Mouse (Mus musculus) liver, postnatal 0 days (tissue): Measurements from ENCODE around the gene Mrps6. TPM values are rescaled to one million over a fixed set of nuclear protein-coding genes. Genes with fewer than 3 reads are reported as not detected.

Experiments used
- ATAC-seq: fragments of 200-750 bp; cut with Nextera tagmentation; 2 replicates; pipeline ENCODE4 v1.8.0; 2017; ENCODE audit warnings: mild to moderate bottlenecking, moderate library complexity
- DNase-seq: peaks from one replicate; pipeline ENCODE4 v3.0.0-alpha.2; 2016
- H3K27ac ChIP-seq: fragments of 300-500 bp; sonication (generic); 2 replicates; pipeline ENCODE4 v1.5.1; 2014; ENCODE audit warnings: antibody characterized with exemption, moderate library complexity, mild to moderate bottlenecking, low read depth
- H3K27me3 ChIP-seq: fragments of 300-500 bp; sonication (generic); 2 replicates; pipeline ENCODE4 v1.6.1; 2014; ENCODE audit warnings: low read length, control low read depth, mixed read lengths; ENCODE audit not compliant: insufficient read depth
- H3K36me3 ChIP-seq: fragments of 300-500 bp; sonication (generic); replicated peaks from 2 replicates; pipeline ENCODE4 v1.6.1; 2014; ENCODE audit warnings: mild to moderate bottlenecking, control low read depth, low read length, moderate library complexity, mixed read lengths; ENCODE audit not compliant: insufficient read depth
- H3K4me1 ChIP-seq: fragments of 300-500 bp; sonication (generic); 2 replicates; pipeline ENCODE4 v1.6.1; 2014; ENCODE audit warnings: antibody characterized with exemption, mild to moderate bottlenecking, control low read depth; ENCODE audit not compliant: insufficient read depth
- H3K4me2 ChIP-seq: fragments of 300-500 bp; sonication (generic); 2 replicates; pipeline ENCODE4 v1.6.1; 2014; ENCODE audit warnings: low read depth, mild to moderate bottlenecking, low read length, moderate library complexity, mixed read lengths
- H3K4me3 ChIP-seq: fragments of 300-500 bp; sonication (generic); 2 replicates; pipeline ENCODE4 v1.5.1; 2014; ENCODE audit warnings: low read depth, low read length
- H3K9ac ChIP-seq: fragments of 300-500 bp; sonication (generic); replicated peaks from 2 replicates; pipeline ENCODE4 v1.6.1; 2014; ENCODE audit warnings: mild to moderate bottlenecking, moderate library complexity
- H3K9me3 ChIP-seq: fragments of 300-500 bp; sonication (generic); 2 replicates; pipeline ENCODE4 v1.6.1; 2016; ENCODE audit warnings: mild to moderate bottlenecking, control low read depth, low read length, mixed read lengths
- CTCF ChIP-seq: sonication (generic); IDR thresholded peaks from 2 replicates; pipeline ENCODE4 v1.5.1; 2016; ENCODE audit warnings: antibody characterized with exemption, low read depth
- EP300 ChIP-seq: IDR thresholded peaks from 2 replicates; pipeline ENCODE4 v1.6.1; 2016; ENCODE audit warnings: antibody characterized with exemption, low read depth, mild to moderate bottlenecking
- WGBS: fragments of 180-500 bp; shearing (Covaris S2); extraction: QIAGEN DNeasy Blood & Tissue Kit; methylation state at CpG from one replicate; pipeline ENCODE4 v1.1.7; 2014; ENCODE audit not compliant: insufficient replicate concordance; 5-methylcytosine and 5-hydroxymethylcytosine counted together
- polyA plus RNA-seq: library from polyadenylated mRNA; unstranded; fragments of >200 nt; fragmentation: Nextera tagmentation; extraction: Ambion mirVana; gene quantifications from 2 replicates; pipeline ENCODE4 v1.2.1, GENCODE M21; 2015

Gene Mrps6
- polyA plus RNA-seq, 1 experiment from 2014 or later = 41.4 TPM

DNA sequence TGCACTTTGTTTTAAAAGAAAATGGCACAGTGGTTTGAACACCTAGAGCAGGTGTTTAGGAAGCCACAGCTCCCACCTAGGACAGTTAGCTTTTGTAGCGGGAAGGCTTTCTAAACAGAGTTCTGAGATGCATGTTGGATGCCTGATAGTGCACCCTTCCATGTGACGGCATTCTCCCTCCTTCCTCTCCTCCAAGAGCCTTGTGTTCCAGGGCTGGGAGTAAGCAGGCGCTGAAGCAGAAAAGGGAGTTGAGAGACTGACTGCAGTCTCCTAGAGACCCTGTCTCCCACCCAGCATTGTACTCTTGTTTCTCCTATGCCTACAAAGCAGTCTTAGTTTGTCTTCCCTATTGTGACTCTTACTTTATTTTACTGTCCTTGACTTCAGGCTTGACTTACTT lies 2.1 kb downstream of the Mrps6 start:
- Histone ChIP-seq H3K27me3 (0 out of 2 replicates have a peak, but pooled peaks cover 2% of the 10 kb centered on the region), H3K4me3 (no peak overlapping the region), H3K9me3 (no peaks in the 10 kb centered on the region), H3K4me1 (peaks cover 17% of the 10 kb centered on the region; the same call in 1 of the 2 replicates), H3K36me3 (peaks cover 6% of the 10 kb centered on the region), H3K9ac (no peak overlapping the region), H3K27ac (no peak overlapping the region), H3K4me2 (0 out of 2 replicates have a peak overlapping the region, but pooled peaks have one; percentile 15)
- DNase-seq (no peak), ATAC-seq (no peak)
- TF ChIP-seq EP300 = no peak
- no peak for TF ChIP-seq CTCF
- WGBS = 84% methylated on average over 3 of the region's 3 CpGs

DNA sequence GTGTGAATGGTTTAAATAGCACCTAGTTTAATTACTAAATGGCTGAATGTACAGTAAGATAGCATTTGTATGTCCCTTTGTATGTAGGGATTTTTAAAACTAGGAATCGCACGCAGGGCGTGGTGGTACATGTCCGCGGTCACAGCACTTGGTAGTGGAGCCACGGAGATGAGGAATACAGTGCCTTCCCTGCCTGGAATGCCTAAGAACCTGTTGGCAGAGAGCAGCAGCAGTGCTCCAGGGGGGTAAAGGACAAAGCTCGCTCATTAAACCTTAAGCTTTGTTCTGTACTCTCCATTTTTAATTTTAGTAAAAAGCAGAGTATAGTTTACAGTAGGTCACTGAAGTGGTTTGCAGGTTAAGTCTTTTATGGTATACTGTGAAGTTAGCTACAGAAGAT lies 3.5 kb downstream of the Mrps6 start:
- H3K9me3 ChIP-seq = no peaks in the 10 kb centered on the region
- 0 out of 2 replicates have a peak, but pooled peaks cover 2% of the 10 kb centered on the region for H3K27me3 ChIP-seq
- H3K27ac ChIP-seq = no peak overlapping the region
- 88% methylated on average over 7 of the region's 7 CpGs for WGBS
- no peak for DNase-seq
- H3K9ac ChIP-seq = no peak overlapping the region
- peaks cover 17% of the 10 kb centered on the region; the same call in 1 of the 2 replicates for H3K4me1 ChIP-seq
- no peak for TF ChIP-seq EP300
- no peak for TF ChIP-seq CTCF
- H3K4me2 ChIP-seq = no peak overlapping the region
- H3K36me3 ChIP-seq = peaks cover 12% of the 10 kb centered on the region
- no peak overlapping the region for H3K4me3 ChIP-seq
- no peak for ATAC-seq

DNA sequence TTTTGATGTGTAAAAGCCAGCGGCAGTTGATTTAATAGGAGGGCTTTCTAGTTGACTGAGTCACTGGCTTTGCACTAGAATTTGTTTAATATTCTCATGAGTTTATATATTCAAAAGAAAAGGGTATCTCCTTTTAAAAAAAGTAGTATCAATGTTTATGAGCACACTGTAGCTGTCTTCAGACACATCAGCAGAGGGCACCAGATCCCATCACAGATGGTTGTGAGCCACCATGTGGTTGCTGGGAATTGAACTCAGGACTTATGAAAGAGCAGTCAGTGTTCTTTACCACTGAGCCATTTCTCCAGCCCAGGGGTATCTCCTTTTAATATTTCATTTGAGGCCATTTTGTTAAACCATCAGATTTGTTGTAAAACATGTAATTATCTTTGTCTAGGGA lies 4.8 kb downstream of the Mrps6 start:
- 0 out of 2 replicates have a peak, but pooled peaks cover 2% of the 10 kb centered on the region for H3K27me3 ChIP-seq
- 91% methylated on average over 1 of the region's 1 CpGs for WGBS
- H3K36me3 ChIP-seq = peaks cover 14% of the 10 kb centered on the region
- H3K9ac ChIP-seq = no peak overlapping the region
- no peak overlapping the region for H3K27ac ChIP-seq
- DNase-seq (no peak), ATAC-seq (no peak)
- TF ChIP-seq CTCF (no peak), EP300 (no peak)
- H3K9me3 ChIP-seq = no peaks in the 10 kb centered on the region
- H3K4me1 ChIP-seq = peaks cover 12% of the 10 kb centered on the region; the same call in 1 of the 2 replicates
- H3K4me2 ChIP-seq = no peak overlapping the region
- no peak overlapping the region for H3K4me3 ChIP-seq

DNA sequence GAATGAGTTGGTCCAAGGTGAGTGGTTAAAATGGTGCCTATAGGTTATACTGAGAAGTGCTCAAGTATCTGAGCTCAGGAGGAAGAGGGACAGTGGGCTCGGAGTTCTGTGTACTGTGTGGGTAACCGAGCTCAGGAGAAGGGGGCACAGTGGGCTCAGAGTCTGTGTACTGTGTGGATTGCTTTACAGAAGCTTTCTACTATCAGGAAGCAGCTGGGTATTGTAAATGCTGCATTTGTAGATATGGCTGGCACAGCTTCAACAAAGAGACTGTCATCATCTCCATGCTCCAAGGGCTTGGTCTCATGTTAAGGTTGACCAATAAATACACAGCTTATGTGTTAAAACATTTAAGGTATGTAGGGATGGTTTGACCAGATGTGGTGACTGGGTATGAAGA lies 6.7 kb downstream of the Mrps6 start:
- Histone ChIP-seq H3K27ac (no peak overlapping the region), H3K4me2 (no peak overlapping the region), H3K36me3 (peaks cover 14% of the 10 kb centered on the region), H3K9me3 (no peaks in the 10 kb centered on the region), H3K27me3 (no peaks in the 10 kb centered on the region), H3K4me3 (no peak overlapping the region), H3K9ac (no peak overlapping the region), H3K4me1 (0 out of 2 replicates have a peak, but pooled peaks cover 3% of the 10 kb centered on the region)
- 58% methylated on average over 2 of the region's 2 CpGs for WGBS
- ATAC-seq (no peak), DNase-seq (no peak)
- TF ChIP-seq CTCF (no peak), EP300 (no peak)

DNA sequence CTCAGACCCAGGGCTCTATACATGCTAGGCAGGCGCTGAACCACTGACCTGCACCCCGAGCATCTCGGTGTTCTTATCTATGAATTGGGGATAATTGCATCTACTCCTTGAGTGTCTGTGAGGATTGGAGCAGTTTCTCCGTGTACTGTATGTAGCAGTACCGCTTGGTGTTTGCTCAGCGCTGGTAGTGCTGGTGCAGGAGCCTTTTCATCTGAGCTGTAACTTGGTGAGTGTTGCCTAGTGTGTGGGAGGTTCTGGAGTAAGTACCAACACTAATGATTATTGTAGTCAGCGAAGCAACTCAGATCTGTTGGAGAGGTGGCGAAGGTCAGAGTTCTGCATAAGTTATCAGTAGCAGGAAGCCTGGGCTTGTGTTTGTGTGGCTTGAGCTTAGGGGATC lies 12.3 kb downstream of the Mrps6 start:
- 74% methylated on average over 8 of the region's 8 CpGs for WGBS
- no peaks in the 10 kb centered on the region for H3K9me3 ChIP-seq
- H3K9ac ChIP-seq = no peak overlapping the region
- no peak overlapping the region for H3K4me2 ChIP-seq
- TF ChIP-seq EP300 = no peak
- peaks cover 9% of the 10 kb centered on the region; the same call in 1 of the 2 replicates for H3K36me3 ChIP-seq
- ATAC-seq (no peak), DNase-seq (no peak)
- no peaks in the 10 kb centered on the region for H3K4me1 ChIP-seq
- H3K27ac ChIP-seq = no peak overlapping the region
- H3K4me3 ChIP-seq = no peak overlapping the region
- no peaks in the 10 kb centered on the region for H3K27me3 ChIP-seq

DNA sequence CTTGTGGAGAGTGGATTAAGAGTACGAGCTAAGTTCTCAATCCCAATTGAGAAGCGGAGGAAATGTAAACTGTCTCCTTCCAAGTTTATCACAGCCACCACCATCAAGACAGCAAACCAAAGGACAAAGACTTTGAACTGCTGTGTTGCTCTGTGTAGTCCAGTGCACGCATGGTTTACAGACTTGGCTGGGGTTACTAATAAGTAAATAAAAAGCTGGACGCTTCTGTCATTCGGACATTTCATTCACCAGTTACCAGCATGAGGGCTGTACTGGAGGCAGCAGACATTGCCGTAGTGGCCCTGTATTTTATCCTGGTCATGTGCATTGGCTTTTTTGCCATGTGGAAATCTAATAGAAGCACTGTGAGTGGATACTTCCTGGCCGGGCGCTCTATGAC lies 18.7 kb downstream of the Mrps6 start:
- no peak for TF ChIP-seq EP300
- no peak for TF ChIP-seq CTCF
- H3K36me3 ChIP-seq = 0 out of 2 replicates have a peak, but pooled peaks cover 5% of the 10 kb centered on the region
- H3K9me3 ChIP-seq = no peaks in the 10 kb centered on the region
- H3K4me1 ChIP-seq = peaks cover 6% of the 10 kb centered on the region
- H3K4me2 ChIP-seq = 0 out of 2 replicates have a peak overlapping the region, but pooled peaks have one; percentile 9
- peak overlapping the region; percentile 57 for H3K27ac ChIP-seq
- DNase-seq (no peak), ATAC-seq (peak; percentile 86)
- no peak overlapping the region for H3K4me3 ChIP-seq
- WGBS = 71% methylated on average over 8 of the region's 8 CpGs
- H3K9ac ChIP-seq = no peak overlapping the region
- no peaks in the 10 kb centered on the region for H3K27me3 ChIP-seq
